Mouse (Mus musculus) embryonic facial prominence, embryonic 14.5 days (tissue): ENCODE data around the gene Gadd45b. TPM values are rescaled to one million over a fixed set of nuclear protein-coding genes. Genes with fewer than 3 reads are reported as not detected.

ENCODE experiments used
- ATAC-seq: fragments of 200-750 bp; cut with Nextera tagmentation; 2 replicates; pipeline ENCODE4 v1.8.0; 2017; ENCODE audit warnings: low read depth, moderate number of reproducible peaks, moderate TSS enrichment
- DNase-seq: peaks from one replicate; pipeline ENCODE4 v3.0.0-alpha.2; 2015; ENCODE audit warnings: low spot score
- H3K27ac ChIP-seq: fragments of 300-500 bp; sonication (generic); replicated peaks from 2 replicates; pipeline ENCODE4 v1.5.1; 2014; ENCODE audit warnings: low read depth, mild to moderate bottlenecking, low read length, moderate library complexity
- H3K27me3 ChIP-seq: fragments of 300-500 bp; sonication (generic); replicated peaks from 2 replicates; pipeline ENCODE4 v1.6.1; 2014; ENCODE audit warnings: low read length; ENCODE audit not compliant: control insufficient read depth, insufficient read depth
- H3K36me3 ChIP-seq: fragments of 300-500 bp; sonication (generic); 2 replicates; pipeline ENCODE4 v1.6.1; 2014; ENCODE audit warnings: low read length, mixed read lengths; ENCODE audit not compliant: control insufficient read depth, insufficient read depth
- H3K4me1 ChIP-seq: fragments of 300-500 bp; sonication (generic); 2 replicates; pipeline ENCODE4 v1.6.1; 2014; ENCODE audit warnings: antibody characterized with exemption, low read length; ENCODE audit not compliant: control insufficient read depth, insufficient read depth
- H3K4me2 ChIP-seq: fragments of 300-500 bp; sonication (generic); 2 replicates; pipeline ENCODE4 v1.6.1; 2014; ENCODE audit warnings: low read depth, mild to moderate bottlenecking, low read length, moderate library complexity, mixed read lengths
- H3K4me3 ChIP-seq: fragments of 300-500 bp; sonication (generic); 2 replicates; pipeline ENCODE4 v1.5.1; 2014; ENCODE audit warnings: low read depth, mild to moderate bottlenecking, low read length
- H3K9ac ChIP-seq: fragments of 300-500 bp; sonication (generic); 2 replicates; pipeline ENCODE4 v1.6.1; 2014; ENCODE audit warnings: low read depth, mild to moderate bottlenecking, low read length, moderate library complexity, mixed read lengths
- H3K9me3 ChIP-seq: fragments of 300-500 bp; sonication (generic); 2 replicates; pipeline ENCODE4 v1.6.1; 2016; ENCODE audit warnings: low read length; ENCODE audit not compliant: control insufficient read depth
- WGBS: fragments of 180-500 bp; shearing (Covaris S2); extraction: QIAGEN DNeasy Blood & Tissue Kit; methylation state at CpG from one replicate; pipeline ENCODE4 v1.1.7; 2014; 5-methylcytosine and 5-hydroxymethylcytosine counted together
- polyA plus RNA-seq: library from polyadenylated mRNA; unstranded; fragments of >200 nt; fragmentation: Nextera tagmentation; extraction: Ambion mirVana; gene quantifications from 2 replicates; pipeline ENCODE4 v1.2.1, GENCODE M21; 2014

Gene Gadd45b
- polyA plus RNA-seq, 1 experiment from 2014 or later = 39.9 TPM

DNA sequence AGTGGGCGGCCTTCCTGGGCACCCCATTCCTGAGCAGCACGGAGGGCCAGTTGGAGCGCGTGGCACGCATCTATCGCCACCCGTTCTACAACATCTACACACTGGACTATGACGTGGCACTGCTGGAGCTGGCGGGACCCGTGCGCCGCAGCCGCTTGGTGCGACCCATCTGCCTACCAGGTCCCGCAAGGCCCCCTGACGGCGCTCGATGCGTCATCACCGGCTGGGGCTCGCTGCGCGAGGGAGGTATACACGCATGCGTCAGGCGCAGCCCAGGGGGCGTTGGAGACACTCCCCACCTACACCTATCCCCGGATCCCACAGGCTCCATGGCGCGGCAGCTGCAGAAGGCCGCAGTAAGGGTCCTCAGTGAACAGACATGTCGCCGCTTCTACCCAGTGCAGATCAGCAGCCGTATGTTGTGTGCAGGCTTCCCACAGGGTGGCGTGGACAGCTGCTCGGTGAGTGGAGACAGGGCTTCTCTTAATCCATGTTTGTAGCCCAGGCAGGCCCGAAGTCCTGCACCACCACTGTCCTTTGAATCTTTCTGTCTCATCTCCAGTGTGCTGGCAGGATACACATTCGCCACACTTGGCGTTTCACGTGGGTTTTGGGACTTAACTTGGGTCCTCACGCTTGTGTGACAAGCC lies 31.9 kb upstream of the Gadd45b start:
- 0 out of 2 replicates have a peak overlapping the region, but pooled peaks have one; percentile 11 for H3K4me3 ChIP-seq
- H3K27ac ChIP-seq = no peak overlapping the region
- 26% methylated on average over 33 of the region's 41 CpGs for WGBS
- no peaks in the 10 kb centered on the region for H3K27me3 ChIP-seq
- ATAC-seq (no peak), DNase-seq (peak; percentile 19)
- peak overlapping the region; percentile 51; the same call in 1 of the 2 replicates for H3K9ac ChIP-seq
- H3K4me2 ChIP-seq = peak overlapping the region; percentile 26
- H3K9me3 ChIP-seq = no peaks in the 10 kb centered on the region
- peaks cover 21% of the 10 kb centered on the region; the same call in 1 of the 2 replicates for H3K36me3 ChIP-seq
- H3K4me1 ChIP-seq = peaks cover 10% of the 10 kb centered on the region

DNA sequence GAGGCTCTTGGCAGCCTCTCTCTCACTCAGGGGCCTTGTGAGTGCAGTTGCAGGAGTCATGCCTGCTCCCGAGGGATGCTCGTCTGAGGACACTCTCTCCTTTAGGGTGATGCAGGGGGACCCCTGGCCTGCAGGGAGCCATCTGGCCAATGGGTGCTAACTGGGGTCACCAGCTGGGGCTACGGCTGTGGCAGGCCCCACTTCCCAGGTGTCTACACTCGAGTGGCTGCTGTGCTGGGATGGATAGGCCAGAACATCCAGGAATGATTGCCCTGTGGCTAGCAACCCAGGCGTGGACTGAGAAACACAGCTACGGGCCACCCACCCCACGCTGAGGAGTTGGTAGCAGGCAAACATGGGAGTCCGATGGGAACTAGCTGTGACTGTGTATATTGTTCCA lies 30.8 kb upstream of the Gadd45b start:
- Histone ChIP-seq H3K27ac (no peak overlapping the region), H3K4me2 (peak overlapping the region; percentile 72), H3K27me3 (no peaks in the 10 kb centered on the region), H3K4me1 (peaks cover 10% of the 10 kb centered on the region), H3K4me3 (no peak overlapping the region), H3K9me3 (no peaks in the 10 kb centered on the region), H3K36me3 (peaks cover 31% of the 10 kb centered on the region), H3K9ac (0 out of 2 replicates have a peak overlapping the region, but pooled peaks have one; percentile 14)
- DNase-seq = no peak
- 94% methylated on average over 8 of the region's 8 CpGs for WGBS
- no peak for ATAC-seq

DNA sequence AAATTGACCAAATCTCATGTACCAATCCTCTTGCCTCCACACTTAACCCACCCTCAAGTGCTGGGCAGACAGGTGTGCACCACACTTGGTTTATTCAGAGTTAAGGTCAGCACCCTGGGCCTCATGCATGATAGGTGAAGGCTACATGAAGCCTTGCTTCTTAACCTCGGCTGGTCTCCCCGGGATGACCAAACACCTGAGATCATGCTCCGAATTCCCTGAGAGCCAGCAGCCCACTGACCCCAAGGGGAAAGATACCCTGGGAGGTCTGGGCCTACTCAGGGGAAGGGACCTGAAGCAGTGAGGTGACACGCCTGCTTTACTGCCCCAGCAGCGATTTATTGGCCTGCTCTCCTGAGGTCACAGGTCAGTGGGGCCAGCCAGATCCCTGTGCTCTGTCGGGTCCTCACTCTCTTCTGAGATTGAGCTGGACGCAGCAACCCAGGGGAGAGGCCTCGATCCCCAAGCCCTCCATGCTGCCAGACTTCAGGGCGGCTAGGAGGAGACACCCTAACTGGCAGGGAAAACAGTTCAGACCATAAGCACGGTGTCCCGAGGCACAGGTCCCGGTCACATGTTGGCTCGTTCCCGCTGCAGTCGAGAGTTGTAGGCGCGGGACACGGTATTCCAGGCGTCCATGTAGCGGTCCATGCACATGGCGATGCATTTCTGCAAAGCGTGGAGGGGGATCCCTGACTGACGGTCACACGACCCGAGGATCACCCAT lies 30.1 kb upstream of the Gadd45b start:
- Histone ChIP-seq H3K27ac (no peak overlapping the region), H3K9me3 (no peaks in the 10 kb centered on the region), H3K4me1 (peaks cover 10% of the 10 kb centered on the region), H3K27me3 (no peaks in the 10 kb centered on the region), H3K4me2 (peak overlapping the region; percentile 72), H3K4me3 (peak overlapping the region; percentile 73), H3K36me3 (peaks cover 38% of the 10 kb centered on the region), H3K9ac (peak overlapping the region; percentile 75)
- ATAC-seq (no peak), DNase-seq (no peak)
- 16% methylated on average over 23 of the region's 25 CpGs for WGBS

DNA sequence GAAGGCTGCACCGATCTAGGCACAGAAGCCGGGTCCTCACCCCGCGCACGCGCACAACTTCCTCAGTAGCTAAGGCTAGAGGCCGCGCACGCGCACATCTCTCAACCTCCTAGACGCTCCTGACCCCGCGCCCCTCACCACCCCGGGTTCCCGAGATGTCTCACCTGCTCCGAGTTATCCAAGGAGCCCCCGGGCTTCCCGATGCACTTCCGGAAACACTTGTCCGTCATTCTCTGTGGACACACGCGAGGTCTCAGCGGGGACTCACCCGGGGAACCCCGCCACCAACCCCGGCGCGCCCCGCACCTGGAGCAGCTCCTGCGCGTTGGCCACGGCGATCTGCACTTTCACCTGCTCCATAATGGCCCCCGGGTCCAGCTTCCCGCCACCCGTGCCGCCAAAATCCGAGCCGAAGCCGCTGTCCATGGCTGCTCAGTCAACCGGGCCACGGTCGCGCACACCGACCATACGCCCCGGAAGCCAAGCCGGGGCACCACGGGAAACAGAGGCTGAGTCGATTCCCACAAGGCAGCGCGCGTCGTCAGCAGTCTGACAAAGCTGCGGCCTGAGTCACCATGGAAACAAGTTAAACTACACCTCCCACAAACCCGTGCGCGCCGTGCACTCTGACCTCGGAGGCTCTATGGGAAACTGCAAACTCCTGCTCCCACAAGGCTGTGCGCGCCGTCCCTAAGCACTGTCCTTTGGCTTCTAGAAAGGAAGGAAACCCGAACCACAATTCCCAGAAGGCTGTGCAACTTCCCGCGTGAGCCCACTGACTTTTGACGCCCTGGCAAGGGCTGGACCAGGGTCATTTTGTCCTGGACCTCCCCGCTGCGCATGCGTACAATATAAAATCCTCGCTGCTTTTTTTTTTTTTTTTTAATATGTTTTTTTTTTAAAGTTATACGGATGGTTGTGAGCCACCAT lies 29.3 kb upstream of the Gadd45b start, which contains the start of gene Timm13:
Gene Timm13, minus strand, starts transcription at position 652 of the 930 bp plus-strand sequence.
- DNase-seq (peak; percentile 100), ATAC-seq (peak; percentile 97)
- Histone ChIP-seq H3K9ac (peak within 1 kb of the TSS; percentile 75), H3K9me3 (no peaks in the 10 kb centered on the region), H3K27me3 (no peaks in the 10 kb centered on the region), H3K36me3 (peaks cover 46% of the 10 kb centered on the region), H3K4me1 (peaks cover 10% of the 10 kb centered on the region), H3K27ac (peak within 1 kb of the TSS; percentile 67), H3K4me3 (peak within 1 kb of the TSS; percentile 73), H3K4me2 (peak within 1 kb of the TSS; percentile 72)
- WGBS = under 1% methylated on average over 52 of the region's 72 CpGs

DNA sequence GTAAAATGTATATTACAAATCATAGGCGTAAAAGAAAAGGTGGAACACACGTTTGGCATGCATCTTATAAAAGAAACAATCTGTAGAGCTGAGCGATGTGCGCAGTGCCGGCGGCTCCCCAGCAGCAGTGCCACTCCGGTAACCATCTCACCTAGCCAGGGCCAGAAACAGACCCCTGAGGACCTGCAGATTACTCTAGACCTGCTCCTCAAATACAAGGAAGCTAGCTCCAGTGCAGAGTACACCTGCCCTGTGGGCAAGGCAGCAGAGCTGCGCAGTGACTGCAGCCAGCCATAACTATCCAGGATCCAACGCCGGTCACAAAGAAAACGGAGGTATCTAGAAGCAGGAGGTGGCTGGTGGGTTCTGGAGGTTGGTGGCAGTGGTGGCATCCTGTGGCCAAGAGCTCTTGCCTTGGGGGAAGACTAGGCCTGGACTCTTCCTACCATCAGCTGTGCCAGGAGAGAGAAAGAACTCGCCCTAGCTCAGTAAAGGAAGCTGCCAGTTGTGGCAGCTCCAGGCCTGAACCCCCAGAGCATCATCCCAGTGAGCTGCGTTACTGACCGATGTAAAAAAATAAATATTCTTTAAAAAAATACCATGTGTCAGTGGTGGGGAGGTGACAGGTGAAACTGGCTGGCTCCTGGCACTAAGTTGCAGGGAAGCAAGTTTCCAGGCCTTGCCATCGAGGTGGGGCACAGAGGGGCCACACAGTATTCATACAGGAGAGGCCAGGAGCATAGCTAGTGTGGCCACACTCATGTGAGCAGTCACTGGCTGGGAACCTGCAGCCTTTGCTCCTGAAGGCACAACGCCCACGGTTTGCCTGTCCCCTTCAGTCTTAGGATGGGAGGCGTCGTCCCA lies 28.2 kb upstream of the Gadd45b start:
- ATAC-seq (no peak), DNase-seq (no peak)
- Histone ChIP-seq H3K4me2 (peak overlapping the region; percentile 42), H3K4me1 (peaks cover 10% of the 10 kb centered on the region), H3K9me3 (no peaks in the 10 kb centered on the region), H3K27me3 (no peaks in the 10 kb centered on the region), H3K4me3 (peak overlapping the region; percentile 10), H3K9ac (peak overlapping the region; percentile 39; the same call in 1 of the 2 replicates), H3K36me3 (peaks cover 56% of the 10 kb centered on the region), H3K27ac (peak overlapping the region; percentile 67)
- 86% methylated on average over 19 of the region's 19 CpGs for WGBS

DNA sequence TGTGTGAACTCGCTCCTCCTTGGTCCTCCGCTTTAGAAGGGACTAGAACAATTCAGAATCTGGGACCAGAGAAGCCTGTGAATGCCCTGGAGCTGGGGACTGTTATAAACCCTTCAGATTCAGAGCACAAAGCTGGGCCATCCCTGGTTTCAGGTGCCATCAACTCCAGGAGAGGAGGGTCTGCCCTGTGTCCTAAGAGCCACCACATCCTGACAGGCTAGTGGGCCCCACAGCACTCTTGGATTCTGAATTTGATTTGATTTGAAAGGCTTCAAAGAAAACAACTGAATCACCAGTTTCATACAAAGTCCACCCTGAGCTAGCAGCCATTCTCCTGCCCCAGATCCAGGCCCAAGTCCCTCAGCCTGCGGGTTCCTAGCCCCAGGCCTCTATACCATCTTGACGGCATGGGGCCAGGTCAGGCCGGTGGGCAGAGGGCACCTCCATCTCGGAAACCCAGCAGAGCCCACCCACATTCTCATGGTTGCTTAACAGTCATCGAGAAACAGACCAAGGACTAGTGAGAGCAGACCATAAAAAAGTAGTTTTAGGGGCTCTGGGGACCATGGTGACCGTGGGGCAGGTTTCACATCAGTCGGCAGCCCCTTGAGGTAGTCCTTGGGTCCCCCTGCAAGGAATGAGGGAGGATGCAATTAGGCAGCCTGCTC lies 27.5 kb upstream of the Gadd45b start:
- peaks cover 60% of the 10 kb centered on the region for H3K36me3 ChIP-seq
- DNase-seq = no peak
- no peaks in the 10 kb centered on the region for H3K9me3 ChIP-seq
- 92% methylated on average over 9 of the region's 9 CpGs for WGBS
- no peak overlapping the region for H3K9ac ChIP-seq
- no peak overlapping the region for H3K27ac ChIP-seq
- peaks cover 10% of the 10 kb centered on the region for H3K4me1 ChIP-seq
- no peak overlapping the region for H3K4me3 ChIP-seq
- no peak overlapping the region for H3K4me2 ChIP-seq
- ATAC-seq = no peak
- H3K27me3 ChIP-seq = no peaks in the 10 kb centered on the region

DNA sequence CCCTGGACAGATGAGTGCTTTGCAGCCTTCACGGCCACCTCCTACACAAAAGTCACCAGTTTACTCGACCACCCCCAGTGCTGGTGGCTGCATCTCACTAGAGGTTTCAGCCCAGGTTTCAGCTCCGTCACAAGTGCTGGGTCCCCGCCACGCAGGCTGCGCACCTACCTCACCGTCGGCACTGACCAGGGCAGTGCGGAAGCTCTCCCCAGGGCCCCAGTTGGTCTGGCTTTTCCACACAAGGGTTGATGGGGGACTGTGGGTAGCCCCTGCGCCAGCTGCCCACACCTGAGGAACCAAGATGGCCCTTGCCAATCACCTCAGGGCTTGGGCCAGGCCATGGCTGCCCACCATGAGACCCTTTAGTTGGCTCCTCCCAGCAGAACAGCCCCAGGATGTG lies 26.6 kb upstream of the Gadd45b start:
- WGBS = 95% methylated on average over 10 of the region's 10 CpGs
- peaks cover 10% of the 10 kb centered on the region for H3K4me1 ChIP-seq
- peaks cover 68% of the 10 kb centered on the region for H3K36me3 ChIP-seq
- DNase-seq (no peak), ATAC-seq (no peak)
- no peak overlapping the region for H3K4me2 ChIP-seq
- H3K27ac ChIP-seq = no peak overlapping the region
- no peak overlapping the region for H3K9ac ChIP-seq
- no peaks in the 10 kb centered on the region for H3K27me3 ChIP-seq
- H3K9me3 ChIP-seq = no peaks in the 10 kb centered on the region
- no peak overlapping the region for H3K4me3 ChIP-seq
